Mouse (Mus musculus) spleen, adult 2 months (tissue): ENCODE results near the gene Cdca3. TPM values are rescaled to one million over a fixed set of nuclear protein-coding genes. Genes with fewer than 3 reads are reported as not detected.

ENCODE experiments used
- DNase-seq, 2 experiments: peaks; one replicate each; pipeline versions ENCODE4 v3.0.0 to v3.0.0-alpha.2; 2012 to 2021; ENCODE audit warnings: low spot score in 2 of 2, low read depth in 1 of 2
- H3K27ac ChIP-seq: fragments of 200-500 bp; 2 replicates; pipeline ENCODE4 v1.5.1; 2012; ENCODE audit warnings: low read length, inconsistent platforms; ENCODE audit not compliant: insufficient read depth
- H3K27me3 ChIP-seq: fragments of 200-500 bp; 2 replicates; pipeline ENCODE4 v1.6.1; 2012; ENCODE audit warnings: mild to moderate bottlenecking, moderate library complexity, low read length, inconsistent platforms; ENCODE audit not compliant: control insufficient read depth, insufficient read depth
- H3K36me3 ChIP-seq: fragments of 200-500 bp; 2 replicates; pipeline ENCODE4 v1.6.1; 2012; ENCODE audit warnings: mild to moderate bottlenecking, low read length, inconsistent platforms; ENCODE audit not compliant: control insufficient read depth, insufficient read depth
- H3K4me1 ChIP-seq: fragments of 200-500 bp; 2 replicates; pipeline ENCODE4 v1.6.1; 2011; ENCODE audit warnings: inconsistent platforms; ENCODE audit not compliant: control insufficient read depth, insufficient read depth, insufficient read length
- H3K4me3 ChIP-seq: fragments of 200-500 bp; 2 replicates; pipeline ENCODE4 v1.5.1; 2011; ENCODE audit warnings: mild to moderate bottlenecking, inconsistent platforms; ENCODE audit not compliant: insufficient read depth, insufficient read length; ENCODE audit errors: extremely low read depth
- CTCF ChIP-seq: fragments of 200-500 bp; IDR thresholded peaks from 2 replicates; pipeline ENCODE4 v1.5.1; 2011; ENCODE audit warnings: mild to moderate bottlenecking, inconsistent platforms; ENCODE audit not compliant: insufficient read depth, insufficient read length, insufficient replicate concordance; ENCODE audit errors: extremely low read depth
- POLR2A ChIP-seq: fragments of 200-500 bp; IDR thresholded peaks from 2 replicates; pipeline ENCODE4 v1.6.1; 2011; ENCODE audit warnings: low read depth, low read length, inconsistent platforms
- WGBS: fragments of 180-500 bp; shearing (Covaris S2); methylation state at CpG from one replicate; pipeline ENCODE4 v1.1.7; 2018; 5-methylcytosine and 5-hydroxymethylcytosine counted together
- polyA plus RNA-seq: library from polyadenylated mRNA; depleted of rRNA; stranded (reverse); fragments of >200 nt; gene quantifications from 2 replicates; pipeline ENCODE4 v1.2.3, GENCODE M21; 2012

The Cdca3 gene
- polyA plus RNA-seq, 1 experiment = 30.4 TPM

DNA sequence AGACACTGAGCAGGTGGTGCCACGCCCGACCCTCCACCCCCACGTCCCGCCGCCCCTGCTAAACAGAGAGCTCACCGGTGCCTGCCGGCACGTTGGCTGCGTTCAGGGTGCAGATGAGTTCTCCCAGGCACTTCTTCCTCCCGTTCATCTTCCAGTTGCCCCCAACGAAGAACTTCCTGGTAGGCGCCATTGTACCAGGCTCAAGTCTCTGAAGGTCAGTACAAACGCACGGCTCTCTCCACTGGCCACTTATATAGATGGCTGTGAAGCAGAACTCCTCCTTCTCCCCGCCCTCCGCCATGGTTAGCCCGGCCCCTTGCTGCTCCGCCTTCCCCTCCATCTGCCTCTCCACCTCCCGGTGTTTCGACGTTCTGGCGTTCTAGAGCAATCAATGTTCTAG, 15.4 kb upstream of the Cdca3 start, which contains the start of gene Tpi1:
Gene Tpi1, minus strand, starts transcription at position 364 of the 400 bp plus-strand sequence.
- H3K36me3 ChIP-seq = peaks cover 11% of the 10 kb centered on the region
- TF ChIP-seq CTCF (no peak), POLR2A (peak; percentile 66)
- H3K4me3 ChIP-seq = peak within 1 kb of the TSS; percentile 69
- 0 out of 2 replicates have a peak, but pooled peaks cover 4% of the 10 kb centered on the region for H3K4me1 ChIP-seq
- under 1% methylated on average over 22 of the region's 22 CpGs for WGBS
- peak within 1 kb of the TSS; percentile 38 for H3K27ac ChIP-seq
- no peaks in the 10 kb centered on the region for H3K27me3 ChIP-seq
- DNase-seq = peak; percentile 53 to 80

DNA sequence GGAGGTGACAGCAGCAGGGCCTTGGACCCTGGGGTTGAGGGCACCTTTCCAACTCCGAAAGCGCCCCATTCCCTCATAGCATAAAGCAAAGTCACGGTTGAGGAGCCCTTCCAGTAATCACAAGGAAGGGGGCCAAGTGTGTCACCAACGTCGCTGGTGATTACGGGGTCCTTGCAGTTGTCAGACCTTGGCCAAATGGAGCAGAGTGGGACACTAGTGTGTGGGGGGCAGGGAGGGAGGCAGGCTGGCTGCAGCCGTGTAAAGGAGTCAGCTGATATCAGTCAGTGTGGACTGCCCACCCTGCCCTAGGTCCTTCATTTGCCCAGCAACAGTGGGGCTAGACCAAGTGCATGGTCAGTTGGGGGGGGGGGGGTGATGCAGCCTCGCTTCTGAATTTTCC, 14.9 kb upstream of the Cdca3 start:
- no peaks in the 10 kb centered on the region for H3K27me3 ChIP-seq
- H3K4me1 ChIP-seq = 0 out of 2 replicates have a peak, but pooled peaks cover 4% of the 10 kb centered on the region
- H3K27ac ChIP-seq = no peak overlapping the region
- WGBS = 58% methylated on average over 8 of the region's 8 CpGs
- H3K36me3 ChIP-seq = peaks cover 11% of the 10 kb centered on the region
- TF ChIP-seq POLR2A = no peak
- no peak for TF ChIP-seq CTCF
- no peak overlapping the region for H3K4me3 ChIP-seq
- no peak for DNase-seq

GRCm38 (mm10) chr6:124814858-124815774, 14.2 kb upstream of the Cdca3 start:
- 88% methylated on average over 9 of the region's 9 CpGs for WGBS
- 0 out of 2 replicates have a peak, but pooled peaks cover 4% of the 10 kb centered on the region for H3K4me1 ChIP-seq
- no peak for TF ChIP-seq CTCF
- no peak for TF ChIP-seq POLR2A
- no peak for DNase-seq
- no peak overlapping the region for H3K4me3 ChIP-seq
- H3K27ac ChIP-seq = no peak overlapping the region
- peaks cover 14% of the 10 kb centered on the region for H3K36me3 ChIP-seq
- no peaks in the 10 kb centered on the region for H3K27me3 ChIP-seq

DNA sequence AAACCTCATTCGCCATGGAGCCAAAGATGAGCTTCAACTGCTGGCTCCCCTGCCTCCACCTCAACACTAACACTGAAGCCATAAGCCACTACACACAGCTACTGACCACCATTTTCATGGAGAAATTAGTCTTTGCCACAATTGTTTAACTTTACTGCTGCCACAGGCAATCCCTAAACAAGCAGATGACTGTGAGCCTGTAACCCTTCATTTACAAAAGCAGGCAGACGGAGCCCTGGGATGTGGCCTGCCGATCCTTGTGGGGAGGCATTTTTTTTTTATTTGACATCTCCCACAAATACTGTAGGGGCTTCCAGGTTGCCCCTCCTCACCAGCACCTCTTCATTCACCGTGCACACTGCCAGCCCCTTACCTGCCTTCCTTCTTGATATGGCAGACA, 12.7 kb upstream of the Cdca3 start:
- WGBS = 98% methylated on average over 4 of the region's 4 CpGs

DNA sequence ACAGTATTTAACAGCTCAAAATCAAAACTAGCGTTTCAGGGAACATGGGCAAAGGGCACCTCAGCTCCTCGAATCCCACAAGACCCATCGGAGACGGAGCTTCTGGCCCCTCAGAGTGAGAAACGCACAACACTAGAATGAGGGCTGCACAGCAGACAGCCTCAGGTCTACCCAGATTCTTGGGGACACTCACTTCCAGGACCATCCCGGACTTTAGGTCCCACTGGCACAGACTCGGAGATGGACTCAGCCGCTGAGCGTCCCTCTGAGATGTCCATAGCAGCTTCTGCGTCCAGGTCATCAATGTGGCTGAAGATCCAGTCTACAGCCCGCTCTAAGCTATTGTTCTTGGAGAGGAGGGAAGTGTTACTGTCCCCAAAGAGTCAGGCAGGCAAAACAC, 12.2 kb upstream of the Cdca3 start:
- H3K27ac ChIP-seq = no peak overlapping the region
- peak in 1 of 2 experiments; percentile 1 for DNase-seq
- no peak overlapping the region for H3K4me3 ChIP-seq
- H3K4me1 ChIP-seq = 0 out of 2 replicates have a peak, but pooled peaks cover 4% of the 10 kb centered on the region
- WGBS = 93% methylated on average over 11 of the region's 11 CpGs
- H3K36me3 ChIP-seq = peaks cover 28% of the 10 kb centered on the region
- H3K27me3 ChIP-seq = no peaks in the 10 kb centered on the region
- TF ChIP-seq CTCF = no peak
- no peak for TF ChIP-seq POLR2A

More for the DNA sequence above, 12.7 kb upstream of the Cdca3 start:
- DNase-seq = no peak
- no peak overlapping the region for H3K27ac ChIP-seq
- H3K4me1 ChIP-seq = 0 out of 2 replicates have a peak, but pooled peaks cover 4% of the 10 kb centered on the region
- H3K27me3 ChIP-seq = no peaks in the 10 kb centered on the region
- H3K36me3 ChIP-seq = peaks cover 26% of the 10 kb centered on the region
- TF ChIP-seq POLR2A (no peak), CTCF (no peak)
- H3K4me3 ChIP-seq = no peak overlapping the region

DNA sequence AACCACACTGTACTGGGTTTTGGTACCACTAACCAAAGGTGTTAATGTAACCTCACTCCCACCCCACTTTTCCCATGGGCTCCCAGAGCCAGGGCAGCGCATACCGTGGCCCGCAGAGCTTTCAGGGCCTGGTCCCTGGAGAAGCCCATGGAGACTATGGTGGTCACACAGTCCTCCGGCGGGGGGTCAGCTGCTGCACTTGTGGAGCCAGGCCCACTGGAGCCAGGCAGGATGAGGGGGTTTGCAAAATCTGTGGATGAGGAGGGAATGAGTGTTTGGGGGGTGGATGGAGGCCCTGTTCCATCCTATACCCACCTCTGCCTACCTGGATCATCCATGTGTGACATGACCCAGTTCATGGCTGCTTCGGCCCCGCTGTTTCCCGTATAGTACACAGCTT, 11.8 kb upstream of the Cdca3 start:
- Histone ChIP-seq H3K4me1 (0 out of 2 replicates have a peak, but pooled peaks cover 4% of the 10 kb centered on the region), H3K27ac (no peak overlapping the region), H3K36me3 (peaks cover 30% of the 10 kb centered on the region), H3K27me3 (no peaks in the 10 kb centered on the region), H3K4me3 (no peak overlapping the region)
- WGBS = 94% methylated on average over 8 of the region's 8 CpGs
- DNase-seq = peak in 1 of 2 experiments; percentile 3
- TF ChIP-seq CTCF = no peak
- no peak for TF ChIP-seq POLR2A
